Mouse (Mus musculus): ENCODE data around the gene Defb45.

DNA sequence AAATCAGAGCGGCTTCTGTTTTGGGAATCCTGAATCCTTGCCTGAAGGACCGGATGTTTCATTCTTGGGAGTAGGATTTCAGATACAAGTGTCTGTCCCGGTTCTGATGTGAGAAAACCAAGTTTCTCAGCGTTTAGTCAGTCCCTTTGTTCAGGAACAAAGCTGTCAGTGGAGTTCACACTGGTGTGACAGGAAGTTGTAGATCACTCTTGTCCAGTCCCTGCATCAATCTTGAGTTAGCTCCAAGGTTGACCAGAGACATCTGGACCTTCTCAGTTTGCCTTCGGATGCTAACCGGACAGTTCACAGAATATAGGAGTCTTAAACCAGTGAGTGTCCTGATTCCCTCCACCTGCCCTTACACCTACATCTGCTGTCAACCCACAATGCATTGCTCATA, 8.5 kb upstream of the Defb45 start:
- TF ChIP-seq POLR2A (IDR thresholded peaks at IDR 0.05; ENCODE audit: insufficient read depth, low read depth, low read length): no peak
- no peak for TF ChIP-seq CTCF (IDR thresholded peaks at IDR 0.05)

Data from heart, adult 2 months (tissue).